Mouse (Mus musculus): ENCODE results near the gene Gm3029. TPM values are rescaled to one million over a fixed set of nuclear protein-coding genes. Genes with fewer than 3 reads are reported as not detected.

Gm3029 gene
- not detected for total RNA-seq (2023)

DNA sequence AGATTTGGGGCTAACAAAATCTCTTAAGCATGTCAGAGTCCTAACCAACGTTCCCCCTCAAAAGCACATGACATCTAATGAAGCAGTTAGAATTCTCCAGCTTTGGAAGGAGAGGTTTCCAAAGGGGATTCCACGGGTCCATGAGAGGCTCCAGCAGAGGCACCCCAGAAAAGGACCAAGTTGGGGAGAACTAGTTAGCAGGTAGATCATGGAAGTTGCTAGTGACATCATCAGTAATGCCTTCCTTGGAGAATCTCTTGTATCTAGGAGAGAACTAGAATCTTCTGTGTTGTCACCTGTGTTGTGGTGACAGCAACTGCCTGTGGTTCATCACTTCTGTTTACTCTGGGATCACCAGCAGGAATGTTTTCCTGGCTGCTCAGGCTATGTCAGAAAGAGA, at the start of gene Gm3029:
Gm3029 (plus strand) TSS at position 301 of the 400 bp plus-strand sequence.

DNA sequence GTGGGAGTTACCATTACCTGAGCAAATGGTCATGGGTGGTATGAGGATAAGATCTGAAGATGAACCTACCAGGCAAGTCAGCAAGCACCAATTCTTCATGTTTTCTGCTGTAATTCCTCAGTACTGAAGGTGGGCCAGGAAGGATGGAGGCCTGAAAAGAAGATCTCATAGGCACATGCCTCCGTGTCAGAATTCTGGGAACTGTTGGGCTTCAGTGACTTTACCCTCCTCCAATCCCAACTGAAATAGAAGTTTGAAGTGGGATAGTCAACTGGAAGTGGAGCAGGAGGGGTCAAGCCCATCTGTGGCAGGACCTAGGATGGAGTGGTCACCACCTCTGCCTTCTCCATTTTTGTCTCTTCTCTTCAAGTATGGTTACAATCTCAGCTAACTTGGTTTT, 47.7 kb upstream of the Gm3029 start, which contains the start of gene Gm2916:
Gm2916 (plus strand) TSS at position 301 of the 400 bp plus-strand sequence.

DNA sequence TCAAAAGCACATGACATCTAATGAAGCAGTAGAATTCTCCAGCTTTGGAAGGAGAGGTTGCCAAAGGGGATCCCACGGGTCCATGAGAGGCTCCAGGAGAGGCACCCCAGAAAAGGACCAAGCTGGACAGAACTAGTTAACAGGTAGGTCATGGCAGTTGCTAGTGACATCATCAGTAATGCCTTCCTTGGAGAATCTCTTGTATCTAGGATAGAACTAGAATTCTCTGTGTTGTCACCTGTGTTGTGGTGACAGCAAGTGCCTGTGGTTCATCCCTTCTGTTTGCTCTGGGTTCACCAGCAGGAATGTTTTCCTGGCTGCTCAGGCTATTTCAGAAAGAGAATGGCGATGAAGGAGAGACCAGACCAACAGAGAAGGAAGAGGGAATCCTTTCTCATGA, 31.7 kb downstream of the Gm3029 start, which contains the start of gene Gm3095:
Gm3095 (plus strand) TSS at position 301 of the 400 bp plus-strand sequence.

Other genes starting within 250 kb of the Gm3029 start
- not detected for gene Gm3043, start 243.0 kb upstream of the Gm3029 start, total RNA-seq (2023)
- not detected for gene Gm3002, start 121.7 kb upstream of the Gm3029 start, total RNA-seq (2023)
- not detected for gene Gm3033, start 85.5 kb upstream of the Gm3029 start, total RNA-seq (2023)
- gene Gm2916, start 47.6 kb upstream of the Gm3029 start, total RNA-seq (2023): not detected
- not detected for gene Gm3095, start 31.8 kb downstream of the Gm3029 start, total RNA-seq (2023)
- gene Gm3099, start 66.6 kb downstream of the Gm3029 start, total RNA-seq (2023): not detected
- gene Gm5796, start 92.2 kb downstream of the Gm3029 start, total RNA-seq (2023): not detected
- gene Gm3115, start 152.4 kb downstream of the Gm3029 start, total RNA-seq (2023): not detected
- not detected for gene Gm8108, start 178.8 kb downstream of the Gm3029 start, total RNA-seq (2023)
- not detected for gene Gm3127, start 233.3 kb downstream of the Gm3029 start, total RNA-seq (2023)

All from neutrophil, adult 83 days (primary cell).